ENCODE assay signal across 8 mouse cellular contexts in genomic region chr2:154300496-154300895, GRCm38 (mm10). TPM values are rescaled to one million over a fixed set of nuclear protein-coding genes. Genes with fewer than 3 reads are reported as not detected.
DNase-seq lines count a peak whose midpoint lies in the region; ATAC-seq lines count a peak whose summit lies in the region.

No protein-coding gene starts in this region.

- no peak overlapping the region for H3K4me3 ChIP-seq in limb, embryonic 11.5 days (ENCODE audit: low read depth, low read length)
- no peak overlapping the region for H3K4me3 ChIP-seq in stomach, embryonic 15.5 days (replicated peaks)

- DNase-seq in 3134 (ENCODE audit: extremely low read depth, insufficient read length, low spot score) (peak; percentile 47), MEL-GATA-1-ER (ENCODE audit: extremely low read depth, low read depth) (peak; percentile 26)
- peak; percentile 19 for DNase-seq in cerebellum, adult 8-10 months
- DNase-seq in forelimb bud, embryonic 11.5 days (ENCODE audit: low read depth, low spot score): peak; percentile 77
- peak; percentile 54 for DNase-seq in kidney, adult 18-20 months
- peak; percentile 85 for DNase-seq in limb, embryonic 11.5 days (ENCODE audit: low spot score)
- peak; percentile 22 to 48 for DNase-seq in monocyte, adult 2 months (ENCODE audit: low read depth in 1 of 2, low spot score in 2 of 2)

- H3K27me3 ChIP-seq in limb, embryonic 11.5 days (ENCODE audit: control insufficient read depth, insufficient read depth, low read length): no peaks in the 10 kb centered on the region
- H3K27me3 ChIP-seq in stomach, embryonic 15.5 days (replicated peaks): no peaks in the 10 kb centered on the region

- H3K9ac ChIP-seq in limb, embryonic 11.5 days (ENCODE audit: low read length): no peak overlapping the region
- H3K9ac ChIP-seq in stomach, embryonic 15.5 days: no peak overlapping the region

- H3K4me1 ChIP-seq in limb, embryonic 11.5 days (ENCODE audit: control insufficient read depth, insufficient read depth, low read length): no peaks in the 10 kb centered on the region
- no peaks in the 10 kb centered on the region for H3K4me1 ChIP-seq in stomach, embryonic 15.5 days

- no peak overlapping the region for H3K4me2 ChIP-seq in limb, embryonic 11.5 days (ENCODE audit: low read depth, severe bottlenecking)
- no peak overlapping the region for H3K4me2 ChIP-seq in stomach, embryonic 15.5 days

- no peaks in the 10 kb centered on the region for H3K9me3 ChIP-seq in limb, embryonic 11.5 days (ENCODE audit: control insufficient read depth, low read length)
- H3K9me3 ChIP-seq in stomach, embryonic 15.5 days: no peaks in the 10 kb centered on the region

- H3K36me3 ChIP-seq in limb, embryonic 11.5 days (ENCODE audit: control insufficient read depth, insufficient read depth, low read length): no peaks in the 10 kb centered on the region
- H3K36me3 ChIP-seq in stomach, embryonic 15.5 days: no peaks in the 10 kb centered on the region

- 10% methylated on average over 1 of the region's 1 CpGs for WGBS in limb, embryonic 11.5 days
- 14% methylated on average over 1 of the region's 1 CpGs for WGBS in stomach, embryonic 15.5 days

- H3K27ac ChIP-seq in limb, embryonic 11.5 days (replicated peaks; ENCODE audit: low read depth, low read length): no peak overlapping the region
- no peak overlapping the region for H3K27ac ChIP-seq in stomach, embryonic 15.5 days

- ATAC-seq in limb, embryonic 11.5 days (ENCODE audit: insufficient number of reproducible peaks, low FRiP score, low TSS enrichment, low read depth): no peak
- peak; percentile 66; the same call in 1 of the 2 replicates for ATAC-seq in stomach, embryonic 15.5 days (ENCODE audit: insufficient read depth, low FRiP score, low read depth)

RNA-seq across cellular contexts. Expression of gene Bpifb9b, which starts 6.5 kb away (rescaled TPM):
- polyA plus RNA-seq in limb, embryonic 11.5 days (2014; fragmentation: Nextera tagmentation; extraction: Ambion mirVana): not detected in 2 replicates
- polyA plus RNA-seq in stomach, embryonic 15.5 days (2015; fragmentation: Nextera tagmentation; extraction: Ambion mirVana): not detected in 2 replicates

RNA-seq across cellular contexts. Expression of gene Bpifb9a, which starts 42.8 kb away (rescaled TPM):
- polyA plus RNA-seq in limb, embryonic 11.5 days (2014; fragmentation: Nextera tagmentation; extraction: Ambion mirVana): not detected in 2 replicates
- polyA plus RNA-seq in stomach, embryonic 15.5 days (2015; fragmentation: Nextera tagmentation; extraction: Ambion mirVana): not detected in 2 replicates

Comparison
In these comparisons a context has a peak if more than half of its experiments do, and no peak if none do; other contexts are left out.
1. DNase-seq: peak in every context shown above with its lines; median percentile 85 in limb, embryonic 11.5 days; 77 in forelimb bud, embryonic 11.5 days; 54 in kidney, adult 18-20 months; 47 in 3134; 35 in monocyte, adult 2 months; 26 in MEL-GATA-1-ER; 19 in cerebellum, adult 8-10 months.